Mouse (Mus musculus) heart, embryonic 14.5 days (tissue): ENCODE measurements around the gene Nhp2. TPM values are rescaled to one million over a fixed set of nuclear protein-coding genes. Genes with fewer than 3 reads are reported as not detected.

Experiments used
- ATAC-seq: fragments of 200-750 bp; cut with Nextera tagmentation; 2 replicates; pipeline ENCODE4 v1.8.0; 2017; ENCODE audit warnings: low read depth, moderate TSS enrichment; ENCODE audit not compliant: insufficient number of reproducible peaks, insufficient read depth, low FRiP score
- H3K27ac ChIP-seq, 2 experiments: fragments of 200-500 bp in 1 of 2; fragments of 300-500 bp in 1 of 2; sonication (generic) in 1 of 2; replicated peaks in 1 of 2; 2 replicates each; pipeline ENCODE4 v1.5.1; 2012 to 2014; ENCODE audit warnings: low read depth in 2 of 2, low read length in 2 of 2, control low read depth in 1 of 2, mild to moderate bottlenecking in 1 of 2, mixed read lengths in 1 of 2; ENCODE audit not compliant: control insufficient read depth in 1 of 2, insufficient read depth in 1 of 2
- H3K27me3 ChIP-seq: fragments of 300-500 bp; sonication (generic); 2 replicates; pipeline ENCODE4 v1.6.1; 2014; ENCODE audit warnings: mild to moderate bottlenecking, low read length, control low read depth; ENCODE audit not compliant: control insufficient read depth, insufficient read depth
- H3K36me3 ChIP-seq: fragments of 300-500 bp; sonication (generic); 2 replicates; pipeline ENCODE4 v1.6.1; 2014; ENCODE audit warnings: mild to moderate bottlenecking, control low read depth, low read length, mixed read lengths; ENCODE audit not compliant: control insufficient read depth, insufficient read depth
- H3K4me1 ChIP-seq, 2 experiments: fragments of 200-500 bp in 1 of 2; fragments of 300-500 bp in 1 of 2; sonication (generic) in 1 of 2; 2 replicates each; pipeline ENCODE4 v1.6.1; 2012 to 2014; ENCODE audit warnings: low read length in 2 of 2, control low read depth in 1 of 2, mixed read lengths in 1 of 2; ENCODE audit not compliant: control insufficient read depth in 2 of 2, insufficient read depth in 2 of 2
- H3K4me2 ChIP-seq: fragments of 300-500 bp; sonication (generic); 2 replicates; pipeline ENCODE4 v1.6.1; 2014; ENCODE audit warnings: mild to moderate bottlenecking, low read length
- H3K4me3 ChIP-seq, 2 experiments: fragments of 200-500 bp in 1 of 2; fragments of 300-500 bp in 1 of 2; sonication (generic) in 1 of 2; 2 replicates each; pipeline ENCODE4 v1.5.1; 2012 to 2014; ENCODE audit warnings: low read length in 2 of 2, mild to moderate bottlenecking in 2 of 2, control low read depth in 1 of 2, low read depth in 1 of 2, moderate library complexity in 1 of 2; ENCODE audit not compliant: control insufficient read depth in 1 of 2, insufficient read depth in 1 of 2
- H3K9ac ChIP-seq: fragments of 300-500 bp; sonication (generic); 2 replicates; pipeline ENCODE4 v1.6.1; 2014; ENCODE audit warnings: mild to moderate bottlenecking, low read length
- H3K9me3 ChIP-seq: fragments of 300-500 bp; sonication (generic); 2 replicates; pipeline ENCODE4 v1.6.1; 2016; ENCODE audit warnings: low read length, control low read depth; ENCODE audit not compliant: control insufficient read depth
- WGBS: fragments of 180-500 bp; shearing (Covaris S2); extraction: QIAGEN DNeasy Blood & Tissue Kit; methylation state at CpG from one replicate; pipeline ENCODE4 v1.1.7; 2014; 5-methylcytosine and 5-hydroxymethylcytosine counted together
- polyA plus RNA-seq: library from polyadenylated mRNA; unstranded; fragments of >200 nt; fragmentation: Nextera tagmentation; extraction: Ambion mirVana; gene quantifications from 2 replicates; pipeline ENCODE4 v1.2.1, GENCODE M21; 2014

The Nhp2 gene
- polyA plus RNA-seq, 1 experiment from 2014 or later = 87.9 TPM

DNA sequence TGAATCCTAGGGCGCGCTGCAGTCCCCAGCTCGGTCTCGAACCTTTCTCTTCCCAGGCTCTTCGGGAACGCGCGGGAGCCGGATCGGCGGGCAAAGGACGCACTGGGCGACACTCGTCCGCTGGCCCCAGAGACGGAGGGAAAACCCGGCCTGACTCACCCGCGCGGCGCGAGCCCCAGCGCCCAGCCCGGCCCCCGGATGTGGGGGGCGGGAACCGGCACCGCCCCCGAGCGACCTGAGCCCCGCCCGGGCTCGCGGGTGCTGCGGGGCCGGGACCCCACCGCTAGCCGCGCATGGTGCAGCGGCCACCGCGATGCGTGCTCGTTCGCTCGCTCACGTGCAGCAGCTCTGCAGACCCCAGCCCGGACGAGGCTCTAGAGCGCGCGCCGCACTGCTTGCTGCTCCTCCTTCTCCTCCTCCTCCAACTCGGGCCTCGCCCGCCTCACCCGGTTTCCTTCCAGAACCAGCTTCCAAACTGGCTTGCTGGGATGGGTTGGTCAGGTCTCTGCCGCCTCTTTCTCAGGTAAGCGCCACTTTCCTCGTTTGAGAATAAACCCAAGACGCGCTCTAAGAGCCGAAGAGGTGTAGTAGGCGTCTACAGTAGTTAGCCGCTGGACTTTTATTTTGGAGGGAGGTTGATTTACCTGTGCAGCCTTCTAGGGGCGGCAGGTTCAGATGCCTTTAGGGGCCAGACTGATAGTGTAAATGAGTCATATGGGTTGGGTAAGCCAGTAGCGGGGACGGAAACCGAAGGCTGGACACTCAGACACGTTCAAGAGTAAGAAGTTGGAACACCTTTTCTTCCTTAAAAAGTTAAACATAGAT, 31.4 kb downstream of the Nhp2 start, which contains the start of the genes N4bp3 and D930048N14Rik:
Gene N4bp3 (minus strand): TSS at position 152 of the 825 bp plus-strand sequence.
Gene D930048N14Rik (plus strand): TSS at position 264 of the 825 bp plus-strand sequence.
- peaks cover 21 to 25% of the 10 kb centered on the region in 2 experiments for H3K4me1 ChIP-seq
- H3K27me3 ChIP-seq = no peaks in the 10 kb centered on the region
- 2% methylated on average over 67 of the region's 70 CpGs for WGBS
- peak; percentile 57 for ATAC-seq
- H3K4me3 ChIP-seq = peak within 1 kb of the TSS; percentile 59 to 72
- H3K27ac ChIP-seq = peak within 1 kb of the TSS in 1 of 2 experiments; percentile 59; a peak in 2 of 4 replicates
- H3K9me3 ChIP-seq = no peaks in the 10 kb centered on the region
- peak within 1 kb of the TSS; percentile 98 for H3K4me2 ChIP-seq
- no peaks in the 10 kb centered on the region; the same call in 1 of the 2 replicates for H3K36me3 ChIP-seq
- H3K9ac ChIP-seq = peak within 1 kb of the TSS; percentile 86

DNA sequence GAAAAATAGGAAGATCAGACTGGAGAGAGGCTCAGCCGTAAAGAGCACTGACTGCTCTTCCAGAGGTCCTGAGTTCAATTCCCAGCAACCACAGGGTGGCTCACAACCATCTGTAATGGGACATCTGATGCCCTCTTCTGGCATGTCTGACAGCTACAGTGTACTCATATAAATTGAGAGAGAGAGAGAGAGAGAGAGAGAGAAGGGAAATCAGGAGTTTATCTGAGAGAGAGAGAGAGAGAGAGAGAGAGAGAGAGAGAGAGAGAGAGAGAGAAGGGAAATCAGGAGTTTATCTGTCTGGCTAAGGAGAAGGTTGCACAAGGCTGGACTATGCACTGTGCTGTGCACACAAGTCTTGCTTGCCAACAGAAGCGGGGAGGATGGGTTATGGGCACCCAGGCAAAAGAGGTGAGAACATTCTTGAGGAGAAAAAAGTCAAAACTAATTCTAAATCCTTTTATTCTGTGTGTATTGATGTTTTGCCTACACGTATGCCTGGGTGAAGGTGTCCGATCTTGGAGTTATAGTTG, 33.4 kb downstream of the Nhp2 start:
- Histone ChIP-seq H3K4me3 (no peak overlapping the region), H3K36me3 (no peaks in the 10 kb centered on the region), H3K4me1 (peaks cover 21 to 22% of the 10 kb centered on the region in 2 experiments), H3K4me2 (no peak overlapping the region), H3K27me3 (no peaks in the 10 kb centered on the region), H3K9ac (no peak overlapping the region), H3K27ac (no peak overlapping the region), H3K9me3 (no peaks in the 10 kb centered on the region)
- ATAC-seq = no peak
- 97% methylated on average over 4 of the region's 4 CpGs for WGBS

DNA sequence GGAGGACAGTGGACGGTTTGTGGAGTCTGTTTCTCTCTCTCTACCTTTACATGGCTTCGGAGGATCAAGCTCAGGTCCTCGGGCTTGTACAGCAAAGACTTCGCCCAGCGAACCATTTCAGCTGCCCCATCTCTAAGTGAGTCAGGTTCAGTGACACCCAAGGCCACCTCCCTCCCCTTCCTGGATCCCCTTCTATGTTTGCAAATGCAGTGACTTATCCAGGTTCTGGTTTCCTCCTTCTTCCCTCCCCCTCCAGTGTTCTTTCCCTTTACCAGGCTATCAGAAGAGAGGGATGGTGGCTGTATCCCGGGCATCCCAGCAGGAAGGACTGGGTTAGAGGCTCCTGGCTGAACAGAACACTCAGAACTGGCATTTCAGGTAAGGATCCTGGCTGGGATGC, 34.2 kb downstream of the Nhp2 start:
- no peaks in the 10 kb centered on the region for H3K36me3 ChIP-seq
- WGBS = 83% methylated on average over 6 of the region's 6 CpGs
- no peak overlapping the region for H3K27ac ChIP-seq
- no peaks in the 10 kb centered on the region for H3K27me3 ChIP-seq
- no peak overlapping the region for H3K4me2 ChIP-seq
- H3K4me1 ChIP-seq = peaks cover 18 to 19% of the 10 kb centered on the region in 2 experiments
- ATAC-seq = no peak
- no peaks in the 10 kb centered on the region for H3K9me3 ChIP-seq
- no peak overlapping the region for H3K4me3 ChIP-seq
- no peak overlapping the region for H3K9ac ChIP-seq

DNA sequence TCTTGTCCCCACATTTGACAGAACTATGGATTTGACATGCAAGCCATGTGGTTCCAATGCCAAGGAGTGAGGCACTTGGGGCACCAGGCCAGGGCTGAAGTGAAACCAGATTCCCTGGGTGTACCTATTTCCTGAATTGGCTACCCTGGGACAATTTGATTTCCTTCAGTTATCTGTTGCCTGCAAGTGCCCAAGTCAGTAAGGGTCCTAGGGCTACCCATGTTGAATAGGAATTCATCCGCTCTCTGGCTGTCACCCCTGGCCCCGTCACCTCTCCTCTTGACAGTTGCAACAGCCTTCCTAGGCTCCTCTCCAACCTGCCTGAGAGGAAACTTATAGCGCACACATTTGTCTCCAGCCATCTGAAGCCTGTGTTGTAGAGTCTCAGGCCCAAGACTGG, 35.4 kb downstream of the Nhp2 start:
- WGBS = 92% methylated on average over 3 of the region's 3 CpGs
- Histone ChIP-seq H3K9ac (no peak overlapping the region), H3K4me3 (no peak overlapping the region), H3K4me2 (no peak overlapping the region), H3K36me3 (no peaks in the 10 kb centered on the region), H3K4me1 (peaks cover 12 to 15% of the 10 kb centered on the region in 2 experiments; a peak in 3 of 4 replicates), H3K27ac (no peak overlapping the region), H3K27me3 (no peaks in the 10 kb centered on the region), H3K9me3 (no peaks in the 10 kb centered on the region)
- no peak for ATAC-seq

DNA sequence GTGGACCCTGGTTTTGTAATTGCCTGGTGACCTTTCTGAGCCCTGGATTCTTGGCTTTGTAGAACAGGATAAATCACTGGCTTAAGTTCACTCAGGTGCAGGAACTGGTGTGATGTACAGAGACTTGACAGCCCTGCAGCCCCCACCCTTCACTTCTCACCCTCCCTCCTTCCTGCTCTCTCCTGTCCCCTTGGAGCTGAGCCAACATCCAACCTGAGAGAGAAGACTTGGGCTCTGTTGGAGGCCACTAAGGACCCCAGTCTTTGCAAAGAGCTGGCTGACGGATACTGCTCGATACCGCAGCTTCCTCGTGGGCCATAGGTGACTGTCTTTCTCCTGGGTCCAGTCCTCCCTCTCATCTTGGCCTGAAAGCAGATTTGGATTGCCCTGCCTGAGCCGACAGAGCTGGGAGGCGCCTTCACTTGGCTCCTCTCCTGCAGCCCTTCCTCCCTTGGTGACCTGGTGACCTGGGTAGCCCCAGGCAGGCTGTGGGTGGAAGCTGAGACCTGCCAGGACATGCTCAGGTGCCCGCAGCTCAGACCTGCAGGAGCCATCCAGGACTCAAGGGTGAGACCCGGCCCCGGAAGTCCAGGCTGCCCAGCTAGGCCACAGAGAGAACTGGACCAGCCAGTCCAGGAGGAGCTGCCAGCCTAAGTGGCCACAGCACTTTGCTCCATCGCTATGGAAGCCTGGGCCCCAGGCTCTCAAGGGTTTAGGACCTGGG, 37.4 kb downstream of the Nhp2 start:
- WGBS = 81% methylated on average over 10 of the region's 10 CpGs

DNA sequence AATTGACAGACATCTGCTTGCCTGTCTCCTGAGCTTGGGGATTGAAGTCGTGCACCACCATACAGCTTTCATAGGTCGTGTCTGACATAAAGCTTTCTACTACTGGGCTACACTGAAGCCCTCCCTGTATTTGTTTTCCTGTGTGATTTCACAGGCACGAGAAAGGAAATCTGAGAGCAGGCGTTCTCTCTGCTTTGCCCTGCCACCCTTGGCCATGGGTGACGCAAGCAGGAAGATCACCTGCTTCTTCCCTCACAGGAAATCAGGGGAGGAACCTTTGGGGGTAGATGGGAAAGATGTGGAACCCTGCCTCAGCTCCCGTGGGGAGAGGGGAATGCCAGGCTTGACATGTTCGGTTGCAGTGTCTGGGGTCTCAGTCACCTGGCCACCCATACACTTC, 38.8 kb downstream of the Nhp2 start:
- H3K4me2 ChIP-seq = no peak overlapping the region
- no peaks in the 10 kb centered on the region for H3K27me3 ChIP-seq
- ATAC-seq = no peak
- H3K36me3 ChIP-seq = no peaks in the 10 kb centered on the region
- no peak overlapping the region for H3K27ac ChIP-seq
- H3K9ac ChIP-seq = no peak overlapping the region
- no peaks in the 10 kb centered on the region for H3K9me3 ChIP-seq
- peaks cover 5 to 10% of the 10 kb centered on the region in 2 experiments; a peak in 3 of 4 replicates for H3K4me1 ChIP-seq
- H3K4me3 ChIP-seq = no peak overlapping the region
- 54% methylated on average over 6 of the region's 7 CpGs for WGBS

More for the DNA sequence above, 37.4 kb downstream of the Nhp2 start:
- ATAC-seq = no peak
- Histone ChIP-seq H3K9me3 (no peaks in the 10 kb centered on the region), H3K27me3 (no peaks in the 10 kb centered on the region), H3K4me2 (no peak overlapping the region), H3K36me3 (no peaks in the 10 kb centered on the region), H3K4me3 (no peak overlapping the region), H3K9ac (no peak overlapping the region; the same call in 1 of the 2 replicates), H3K4me1 (peaks cover 5 to 10% of the 10 kb centered on the region in 2 experiments; a peak in 3 of 4 replicates), H3K27ac (no peak overlapping the region)

DNA sequence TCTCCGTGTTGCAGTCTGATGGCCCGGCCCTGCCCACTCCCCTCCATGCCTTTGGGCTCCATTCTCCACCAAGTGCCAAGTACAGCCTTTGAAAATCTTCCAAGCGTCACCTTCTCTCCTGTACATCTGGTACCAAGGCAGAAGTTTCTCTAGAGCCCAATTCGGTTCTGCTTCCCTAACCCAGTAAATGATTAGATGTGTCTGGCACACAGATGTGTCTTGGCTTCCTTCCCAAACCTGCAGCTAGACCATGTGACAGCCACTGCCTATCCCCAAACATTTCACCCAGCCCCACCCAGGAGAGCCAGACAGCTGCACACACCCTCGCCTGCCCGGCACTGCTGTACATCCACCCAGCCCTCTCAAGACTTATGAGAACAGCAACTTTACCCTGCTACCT, 39.2 kb downstream of the Nhp2 start:
- Histone ChIP-seq H3K4me3 (no peak overlapping the region), H3K9me3 (no peaks in the 10 kb centered on the region), H3K4me1 (peaks cover 5 to 10% of the 10 kb centered on the region in 2 experiments; a peak in 3 of 4 replicates), H3K27me3 (no peaks in the 10 kb centered on the region), H3K36me3 (no peaks in the 10 kb centered on the region), H3K9ac (no peak overlapping the region), H3K27ac (no peak overlapping the region), H3K4me2 (no peak overlapping the region)
- ATAC-seq = no peak
- WGBS = 58% methylated on average over 6 of the region's 6 CpGs
